Mouse (Mus musculus) spleen, postnatal 10 days (tissue): ENCODE measurements around the gene Hsd17b7.
"Not testable (repeated sequence)": the region's sequence is repeated elsewhere in the genome, so short reads cannot be mapped to it uniquely, and the experiment has no call there.

Experiments
- DNase-seq, 2 experiments: peaks; one replicate each; pipeline ENCODE4 v3.0.0; 2021 to 2022; ENCODE audit warnings: low spot score in 2 of 2

Hsd17b7 gene

DNA sequence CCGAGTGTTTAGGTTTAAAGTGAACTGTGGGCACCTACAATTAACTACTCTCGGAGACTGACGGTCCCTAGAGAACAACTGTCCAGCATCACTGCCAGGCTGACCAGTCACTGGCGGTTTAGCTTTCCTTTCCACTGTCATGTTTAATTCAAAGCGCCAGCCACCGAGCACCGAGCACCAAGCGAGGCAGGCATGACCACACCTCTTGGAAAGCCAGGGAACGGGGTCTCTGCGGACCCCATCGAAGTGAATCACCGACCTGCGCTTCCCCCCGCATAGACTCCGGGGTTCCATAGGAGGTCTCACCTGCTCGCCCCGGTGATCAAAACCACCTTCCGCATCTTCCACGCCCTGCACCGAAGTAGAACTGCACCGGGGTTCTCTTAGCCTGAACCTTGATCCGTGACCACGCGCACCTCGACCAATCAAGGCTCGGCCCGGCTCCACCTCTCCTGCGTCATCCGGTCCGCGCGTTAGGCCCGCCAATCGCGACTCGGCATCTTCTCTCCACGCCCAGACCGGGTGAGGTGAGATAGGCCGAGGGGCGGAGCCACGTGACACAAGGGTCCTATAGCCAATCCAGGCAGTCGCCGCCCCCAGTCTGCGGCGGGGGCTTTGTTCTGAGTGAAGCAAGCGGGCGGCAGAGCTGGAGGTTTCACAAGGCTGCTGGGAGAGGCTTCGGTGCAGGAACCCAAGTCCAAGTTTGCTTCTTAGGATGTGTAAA lies at the start of gene Hsd17b7:
Gene Hsd17b7 (minus strand): TSS at position 450 of the 724 bp plus-strand sequence.
- DNase-seq, result peak; percentile 87 to 98

DNA sequence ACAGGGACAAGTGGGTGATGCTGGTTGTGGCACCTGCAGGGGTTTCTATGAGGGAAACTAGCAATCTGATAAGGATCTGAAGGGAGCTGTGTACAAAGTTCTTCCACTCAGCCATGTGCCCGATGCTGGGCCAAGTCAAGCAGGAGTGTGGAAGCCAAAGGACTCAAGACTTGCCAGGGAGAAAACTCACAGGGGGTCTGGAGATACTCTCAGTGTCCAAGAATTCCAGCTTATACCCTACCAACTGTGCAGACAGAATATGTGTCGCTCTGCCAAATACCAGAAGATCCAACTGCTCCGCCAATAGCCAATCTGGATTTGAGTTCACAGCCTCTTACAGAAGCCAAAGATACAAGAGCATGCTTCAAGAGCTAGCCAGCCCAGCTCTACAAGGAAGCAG lies 45.7 kb upstream of the Hsd17b7 start:
- no peak for DNase-seq

DNA sequence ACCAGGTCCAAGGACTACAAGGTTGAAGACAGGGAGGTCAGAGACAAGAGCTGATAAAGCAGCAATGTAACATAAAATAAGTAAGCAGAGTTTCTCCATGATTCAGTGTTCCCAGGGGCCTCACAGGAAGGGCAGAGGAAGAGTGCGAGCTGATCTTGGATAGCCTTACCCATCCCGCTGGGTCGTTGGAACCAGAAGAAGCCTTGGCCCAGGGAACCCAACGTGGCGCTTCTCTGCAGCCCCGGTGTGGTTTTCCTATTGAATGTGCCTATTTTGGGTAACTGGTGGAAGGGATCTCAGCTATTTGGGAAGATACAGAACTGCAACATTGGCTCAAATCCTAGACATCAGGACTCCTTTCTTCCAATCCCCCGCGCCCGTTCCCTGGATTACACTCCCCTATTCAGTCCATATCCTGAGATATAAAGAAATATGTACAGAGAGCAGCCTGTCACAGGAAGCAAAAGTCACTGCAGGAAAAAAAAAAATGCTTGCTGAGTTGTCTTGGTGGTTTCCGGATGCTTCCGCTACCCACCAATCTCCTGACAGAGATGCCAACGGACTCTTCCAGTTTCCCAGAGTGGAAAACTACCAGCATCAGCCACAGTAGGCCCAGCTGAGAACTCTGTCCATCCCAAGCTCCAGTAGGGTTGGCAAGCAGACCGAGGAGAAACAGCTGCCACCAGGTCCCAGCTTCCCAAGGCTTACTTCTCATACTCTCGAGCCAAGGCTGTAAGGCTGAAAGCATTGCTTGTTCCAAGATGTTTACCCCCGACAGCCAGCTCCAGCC lies 41.9 kb upstream of the Hsd17b7 start:
- no peak for DNase-seq

DNA sequence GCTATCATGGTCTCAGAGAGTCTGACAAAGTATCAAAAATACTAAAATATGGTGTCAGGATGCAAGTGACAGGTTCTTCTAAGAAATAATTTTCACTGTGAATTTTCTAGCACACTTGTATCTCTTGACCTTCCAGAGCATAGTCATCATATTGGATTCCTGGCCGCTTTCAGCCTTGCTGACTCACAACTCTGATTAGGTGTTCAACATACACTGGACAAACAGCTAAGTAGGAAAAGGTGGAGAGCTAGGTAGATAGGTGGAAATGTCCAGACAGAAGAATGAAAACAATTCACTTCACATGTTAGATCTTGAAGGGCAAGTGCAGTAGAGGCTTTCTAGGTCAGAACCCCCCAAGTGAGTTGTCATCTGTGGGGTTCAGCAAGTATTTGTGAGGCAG lies 40.3 kb upstream of the Hsd17b7 start:
- no peak for DNase-seq

DNA sequence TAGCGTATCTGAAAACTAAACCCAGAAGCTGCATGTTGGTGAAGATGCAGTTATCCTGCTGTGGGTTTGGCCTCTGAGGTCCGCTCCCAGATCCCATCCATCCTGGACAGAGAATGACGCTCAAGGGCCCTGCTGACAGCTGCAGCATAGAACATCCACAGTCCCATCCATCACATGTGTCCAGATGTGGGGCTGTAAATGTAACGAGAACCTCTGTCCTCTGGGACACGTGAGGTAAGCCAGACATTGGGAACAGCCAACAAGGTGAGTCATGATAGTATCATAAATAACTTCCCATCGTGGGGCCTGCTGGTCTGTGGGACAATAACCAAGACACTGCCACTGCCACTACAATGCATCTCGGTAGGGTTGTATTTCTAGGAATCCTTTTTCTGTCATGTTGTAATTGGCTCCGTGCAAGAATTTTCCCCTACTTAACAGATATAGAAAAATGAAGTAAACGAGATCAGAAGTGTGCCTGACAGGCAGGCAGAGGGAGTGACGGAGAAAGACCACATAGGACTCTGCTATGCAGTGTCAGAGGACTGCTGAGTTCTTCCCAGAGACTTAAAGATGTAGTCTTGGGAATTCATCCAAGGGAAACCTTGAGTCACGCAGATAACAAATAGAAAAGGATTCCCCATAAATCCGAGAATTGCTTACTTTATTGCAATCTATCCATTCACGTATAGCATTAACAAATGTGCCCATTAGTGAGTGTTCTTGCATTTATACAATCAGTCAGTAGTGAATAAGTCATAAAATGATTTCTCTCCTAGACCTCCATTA lies 39.6 kb upstream of the Hsd17b7 start:
- DNase-seq, result no peak

DNA sequence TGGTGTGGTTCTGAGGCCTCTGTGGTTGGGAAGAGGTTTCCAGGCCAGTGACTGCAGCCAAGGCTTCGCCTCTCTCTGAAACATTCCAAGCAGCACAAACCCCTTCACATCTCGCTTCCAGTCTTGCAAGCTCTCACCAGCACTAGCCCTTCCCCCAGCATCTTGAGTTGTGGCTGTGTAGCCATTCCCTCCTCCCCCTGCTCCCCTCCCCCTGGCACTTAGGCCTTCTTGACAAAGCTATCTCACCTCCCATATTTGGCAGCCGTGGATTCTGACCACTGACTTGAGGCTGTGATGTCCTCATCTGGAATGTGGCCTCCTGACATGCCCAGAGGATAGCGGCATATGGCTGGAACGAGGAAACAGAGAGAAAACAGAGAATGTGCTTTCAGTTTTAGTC lies 37.5 kb upstream of the Hsd17b7 start:
- no peak for DNase-seq

DNA sequence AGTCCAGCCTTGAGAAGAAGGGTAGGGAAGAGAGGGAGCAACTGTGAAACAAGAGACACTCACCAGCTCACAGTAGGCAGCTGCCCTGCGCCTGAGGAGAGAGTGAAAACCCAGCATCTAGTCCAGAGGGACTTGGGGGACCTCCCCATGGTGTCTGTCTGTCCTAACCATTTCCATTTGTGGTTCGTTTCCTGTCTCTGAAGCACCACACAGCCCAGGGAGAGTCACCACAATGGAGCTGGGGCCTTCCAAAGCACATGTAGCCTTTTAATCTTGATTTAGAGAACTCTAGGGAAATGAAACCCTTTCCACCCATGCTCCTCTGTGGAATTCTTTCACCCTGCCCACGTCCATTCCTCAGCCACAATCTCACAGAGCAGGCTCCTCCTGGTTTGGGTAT lies 36.3 kb upstream of the Hsd17b7 start:
- DNase-seq, result no peak

DNA sequence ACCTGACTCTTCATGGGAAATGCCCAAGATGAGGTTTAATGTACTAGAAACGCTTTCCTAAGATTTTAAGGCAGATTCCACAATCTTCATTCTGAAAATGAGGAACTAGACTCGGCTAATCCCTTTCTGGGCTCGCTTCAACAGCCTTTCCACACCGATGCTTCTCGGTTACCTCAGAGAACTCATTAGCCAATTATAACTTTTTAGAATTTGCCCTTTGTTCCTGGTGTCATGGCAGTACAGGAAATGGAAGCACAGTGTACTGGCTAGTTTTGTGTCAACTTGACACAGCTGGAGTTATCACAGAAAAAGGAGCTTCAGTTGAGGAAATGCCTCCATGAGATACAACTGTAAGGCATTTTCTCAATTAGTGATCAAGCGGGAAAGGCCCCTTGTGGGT lies 24.9 kb upstream of the Hsd17b7 start:
- not testable (repeated sequence) for DNase-seq

DNA sequence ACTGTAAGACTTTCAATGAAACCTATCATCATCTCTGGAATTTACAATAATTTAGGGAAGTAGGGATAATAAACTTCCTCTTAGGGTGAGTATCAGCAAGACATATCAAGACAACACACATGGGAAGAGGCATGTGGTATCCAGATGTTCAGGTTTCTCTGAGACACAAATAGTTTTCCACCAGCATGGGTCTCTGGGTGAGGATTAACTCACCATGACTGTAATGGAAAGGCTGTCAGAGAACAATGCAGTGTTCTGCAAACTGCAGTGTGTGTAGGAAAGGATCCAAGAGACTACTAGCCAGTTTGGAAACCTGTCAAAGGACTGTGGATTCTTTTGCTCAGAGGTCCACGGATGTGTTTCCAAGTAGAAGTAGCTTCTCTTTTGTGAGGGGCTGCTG lies 17.1 kb upstream of the Hsd17b7 start:
- DNase-seq, result no peak

DNA sequence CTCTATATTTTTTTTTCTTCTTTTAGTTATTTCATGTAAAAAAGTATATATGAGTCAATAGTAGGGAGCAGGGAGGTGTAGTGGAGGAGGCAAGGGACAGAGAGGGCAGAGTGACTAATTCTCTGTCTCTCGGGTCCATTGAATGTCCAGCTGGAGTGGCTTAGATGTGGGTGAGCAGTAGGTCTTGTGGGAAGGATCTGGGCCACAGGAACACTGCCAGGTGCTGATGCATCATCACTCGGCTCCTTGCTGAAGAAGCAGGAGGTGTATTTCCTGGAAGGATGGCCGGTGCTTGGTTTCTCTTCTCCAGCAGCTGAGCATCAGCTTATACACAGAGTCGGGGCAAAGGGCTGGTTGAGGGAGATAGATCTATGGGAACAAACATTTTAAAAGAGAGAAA lies 8.6 kb upstream of the Hsd17b7 start:
- DNase-seq, result no peak

DNA sequence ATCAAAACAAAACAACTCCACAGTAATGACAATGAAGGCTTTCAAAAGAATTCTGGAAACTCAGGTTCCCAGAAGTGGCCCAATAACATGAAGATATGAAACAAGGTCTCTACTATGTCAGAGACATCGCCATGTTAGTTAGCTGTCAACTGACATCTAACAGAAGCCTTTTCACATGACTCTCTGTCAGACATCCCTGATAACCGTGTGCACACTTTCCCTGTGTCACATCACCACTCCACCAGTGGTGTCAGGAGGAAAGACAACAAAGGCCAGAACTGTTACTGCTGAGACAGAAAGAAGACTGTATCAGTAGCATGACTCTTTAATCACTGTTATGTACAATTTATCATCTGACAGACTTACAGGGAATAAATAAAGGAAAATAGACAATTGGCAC lies 3.0 kb upstream of the Hsd17b7 start:
- DNase-seq, result no peak

DNA sequence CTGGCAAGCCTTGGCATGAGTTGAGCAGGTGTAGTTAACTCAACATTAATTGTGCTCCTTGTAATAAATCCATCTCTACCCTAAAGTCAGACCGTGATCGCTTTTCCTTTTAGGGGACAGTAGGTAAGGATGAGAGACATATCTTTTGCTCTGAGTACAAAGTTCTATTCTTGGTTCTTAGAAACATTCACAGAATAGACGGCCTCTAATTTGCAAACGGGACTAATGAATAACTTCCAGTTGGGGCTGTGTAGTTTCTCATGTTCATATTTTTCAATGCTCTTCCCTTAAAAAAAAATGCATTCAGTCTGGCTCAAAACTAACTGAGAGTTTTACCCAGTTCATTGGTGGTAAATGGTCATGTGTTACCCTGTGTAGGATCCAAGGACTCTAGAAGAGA lies 1.9 kb upstream of the Hsd17b7 start:
- DNase-seq, result no peak

DNA sequence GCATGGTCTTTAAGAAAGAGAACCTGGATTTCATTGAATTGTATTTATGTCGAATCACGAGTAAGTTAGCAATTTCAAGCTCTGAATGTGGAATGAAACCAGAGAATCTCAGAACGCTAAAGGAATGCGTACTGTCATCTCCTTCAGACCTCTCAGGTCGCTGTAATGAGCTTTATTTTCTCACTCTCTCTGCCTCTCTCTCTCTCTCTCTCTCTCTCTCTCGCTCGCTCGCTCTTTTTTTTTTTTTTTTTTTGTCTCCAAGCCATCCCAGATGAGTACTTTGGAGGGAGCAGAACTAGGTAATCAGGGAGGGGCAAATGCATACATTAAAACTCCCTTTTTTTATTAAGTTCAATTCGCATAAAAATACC lies 460 bp upstream of the Hsd17b7 start:
- no peak for DNase-seq

DNA sequence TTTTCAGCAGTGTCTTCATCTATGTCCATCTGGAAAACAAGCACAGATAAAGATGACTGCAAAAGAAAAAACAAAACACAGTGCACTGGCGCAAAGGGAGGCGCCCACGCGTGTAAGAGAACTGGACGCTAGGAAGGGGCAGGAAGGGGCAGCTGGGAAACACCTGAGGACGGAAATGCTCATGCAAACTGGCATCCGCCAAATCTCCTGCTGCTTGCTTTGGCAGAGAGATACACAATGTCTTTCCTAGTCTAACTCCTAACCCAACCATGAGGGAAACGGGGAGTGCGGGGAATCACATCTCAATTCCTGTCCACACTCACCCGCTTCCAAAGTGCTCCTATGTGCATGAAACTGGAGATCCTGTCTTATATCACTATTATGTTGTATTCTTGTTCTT lies 15.9 kb downstream of the Hsd17b7 start:
- DNase-seq, result no peak

DNA sequence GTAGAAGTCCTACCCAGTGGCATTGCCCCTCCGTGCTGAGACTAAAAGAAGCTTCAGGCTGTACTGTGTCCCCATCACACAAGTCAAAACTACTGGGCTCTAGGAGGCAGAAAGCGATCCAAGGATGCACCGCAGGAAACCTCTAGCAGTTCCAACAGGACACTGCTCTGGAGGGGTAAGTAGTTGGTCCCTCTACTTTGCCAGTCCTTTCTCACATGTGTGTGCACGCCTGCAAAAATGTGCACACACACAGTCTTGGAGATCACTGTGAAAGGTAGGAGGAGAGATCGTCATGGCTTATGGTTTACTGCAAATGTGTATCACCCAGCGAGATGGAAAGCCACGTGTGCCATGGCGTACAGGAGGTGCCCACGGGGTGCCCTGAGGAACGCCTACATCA lies 16.4 kb downstream of the Hsd17b7 start:
- no peak for DNase-seq

DNA sequence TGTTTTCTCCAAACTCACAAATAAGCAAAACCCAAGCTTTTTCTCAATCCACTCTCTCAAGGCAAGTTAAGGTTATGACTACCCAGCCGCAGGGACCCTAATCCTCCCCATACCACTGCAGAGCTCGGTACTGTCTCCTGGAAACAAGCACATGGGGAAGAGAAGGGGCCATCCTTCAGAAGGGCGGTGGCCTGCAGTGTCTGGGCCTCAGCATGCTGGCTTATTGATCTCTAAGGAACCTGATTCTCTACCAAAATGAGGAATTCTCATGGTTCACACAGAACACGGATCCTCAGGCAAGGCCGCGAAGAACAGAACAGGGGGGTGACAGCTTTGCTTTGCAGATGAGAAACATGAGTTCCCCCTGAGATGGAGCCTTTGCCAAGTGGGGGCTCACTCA lies 17.5 kb downstream of the Hsd17b7 start:
- DNase-seq, result no peak

DNA sequence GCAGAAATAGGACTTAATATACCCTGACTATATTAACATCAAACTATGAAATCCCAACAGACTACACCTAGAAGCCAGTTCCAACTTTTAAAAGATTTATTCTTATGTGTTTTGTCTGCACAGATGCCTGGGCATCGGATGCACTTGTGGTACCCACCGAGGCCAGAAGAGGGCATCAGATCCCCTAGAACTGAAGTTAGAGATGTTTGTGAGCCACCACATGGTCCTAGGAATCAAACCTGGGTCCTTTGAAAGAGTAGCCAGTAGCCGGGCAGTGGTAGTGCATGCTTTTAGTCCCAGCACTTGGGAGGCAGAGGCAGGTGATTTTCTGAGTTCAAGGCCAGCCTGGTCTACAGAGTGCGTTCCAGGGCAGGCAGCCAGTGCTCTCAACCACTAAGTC lies 18.4 kb downstream of the Hsd17b7 start:
- DNase-seq, result peak; percentile 12 to 43

DNA sequence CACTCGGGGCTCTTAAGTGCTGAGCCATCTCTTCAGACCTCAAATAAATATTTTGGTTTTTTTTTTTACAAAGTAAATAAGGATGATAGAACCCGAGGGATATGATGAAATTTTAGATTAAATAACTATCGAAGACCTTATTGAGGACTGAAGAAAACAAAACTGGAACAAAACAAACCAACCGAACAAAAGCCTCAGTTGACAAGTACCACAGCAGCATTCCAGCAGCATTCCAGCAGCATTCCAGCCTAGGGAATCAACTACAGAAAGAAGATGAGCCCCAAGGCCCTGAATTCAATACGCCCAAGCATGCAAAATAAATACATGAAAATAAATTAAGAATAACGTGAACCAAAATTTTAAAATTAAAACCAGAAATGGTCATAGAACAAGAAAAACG lies 19.1 kb downstream of the Hsd17b7 start:
- no peak for DNase-seq

DNA sequence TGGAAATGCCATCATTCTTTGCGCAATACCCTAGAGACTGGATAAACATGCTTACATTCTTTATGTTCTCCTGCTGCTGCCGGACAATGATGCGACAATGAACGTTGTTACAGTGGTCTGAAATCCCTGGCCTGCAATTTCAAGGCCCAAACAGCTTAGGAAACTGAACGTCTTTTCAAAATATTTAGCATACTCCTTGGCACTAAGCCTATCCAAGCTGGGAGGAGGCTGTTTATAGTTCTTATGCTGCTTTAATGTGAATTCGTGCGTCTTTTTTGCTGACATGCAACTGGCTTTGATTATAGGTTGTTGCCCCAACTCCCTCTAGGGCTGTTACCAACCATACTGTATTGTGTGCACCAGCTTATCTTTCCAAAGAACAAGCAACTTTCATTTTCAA lies 20.2 kb downstream of the Hsd17b7 start:
- no peak for DNase-seq

DNA sequence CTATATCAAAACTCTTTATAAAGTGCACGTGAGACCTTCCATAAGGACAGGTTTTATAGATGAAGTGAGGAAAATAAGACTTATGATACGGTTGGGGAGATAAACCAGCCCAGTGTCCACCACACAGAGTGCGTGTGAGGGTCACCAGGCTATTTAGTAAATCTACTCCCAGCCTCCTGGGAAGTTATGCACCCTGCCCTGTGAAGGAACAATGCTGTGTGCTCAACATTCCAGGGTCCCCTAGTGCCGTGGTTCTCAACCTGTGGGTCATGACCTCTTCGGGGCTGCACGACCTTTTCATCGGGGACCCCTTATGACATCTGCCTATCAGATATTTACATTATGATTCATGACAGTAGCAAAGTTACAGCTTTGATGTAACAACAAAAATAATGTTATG lies 20.8 kb downstream of the Hsd17b7 start:
- no peak for DNase-seq

DNA sequence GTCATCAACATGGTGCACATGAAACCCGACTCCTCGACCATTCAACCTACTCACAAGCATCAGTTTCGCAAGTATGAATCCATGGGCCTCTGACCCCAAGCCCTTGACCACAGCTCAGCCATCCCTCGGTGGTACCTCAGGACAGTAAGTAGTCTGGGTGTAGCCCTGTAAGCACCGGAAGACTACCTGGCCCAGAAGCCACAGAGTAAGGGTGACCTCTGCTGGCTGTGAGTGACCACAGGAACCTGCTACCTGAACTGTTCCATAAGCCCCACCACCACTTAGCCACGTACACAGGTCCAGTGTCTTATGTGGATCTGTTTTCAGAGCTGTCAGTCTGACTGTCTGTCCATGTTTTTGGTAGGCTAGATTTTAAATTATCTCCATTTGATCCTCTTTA lies 21.4 kb downstream of the Hsd17b7 start:
- no peak for DNase-seq

DNA sequence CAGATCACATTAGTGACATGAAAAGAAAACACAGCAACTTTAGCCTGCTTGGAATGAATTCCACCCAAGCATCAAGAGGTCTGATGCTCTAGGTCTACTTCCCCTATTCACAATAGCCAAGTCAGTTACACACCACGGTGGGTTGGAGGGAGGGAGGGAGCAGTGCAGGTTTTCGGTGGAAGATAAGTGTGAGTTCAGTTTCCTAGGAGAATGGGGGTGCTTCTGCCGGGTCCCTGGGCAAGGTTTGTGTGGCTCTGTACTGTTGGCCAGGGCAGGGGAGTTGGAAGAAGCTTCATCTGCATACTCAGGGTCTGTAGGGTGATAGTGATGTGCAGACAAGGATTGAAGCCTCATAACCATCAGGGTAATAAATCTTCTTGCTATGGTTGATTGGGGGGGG lies 23.0 kb downstream of the Hsd17b7 start:
- no peak for DNase-seq

DNA sequence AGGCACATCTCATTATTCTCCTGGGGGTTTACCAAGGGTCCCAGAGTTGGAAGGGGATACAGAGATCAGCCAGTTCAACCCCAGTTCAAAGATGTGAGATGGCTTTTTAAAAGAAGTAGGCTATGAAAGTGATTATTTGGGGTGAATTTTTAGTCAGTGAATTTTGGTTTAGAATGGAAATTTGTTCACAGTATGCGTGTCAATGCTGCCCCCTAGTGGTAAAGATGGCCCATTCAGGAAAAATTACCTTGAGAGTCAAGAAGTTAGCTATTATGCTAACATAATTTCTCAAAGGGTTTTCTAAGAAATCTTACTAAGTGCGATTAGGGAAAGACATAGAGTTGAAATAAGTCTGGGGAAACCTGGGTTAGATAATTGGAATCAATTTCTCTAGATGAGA lies 29.7 kb downstream of the Hsd17b7 start:
- peak in 1 of 2 experiments; percentile 57 for DNase-seq
